Mouse (Mus musculus) brain, embryonic 14.5 days (tissue): ENCODE measurements around the gene H2al1i.
"Not testable (repeated sequence)": the region's sequence is repeated elsewhere in the genome, so short reads cannot be mapped to it uniquely, and the experiment has no call there.

Experiments used
- CTCF ChIP-seq: fragments of 200-500 bp; IDR thresholded peaks from 2 replicates; pipeline ENCODE4 v1.5.1; 2012; ENCODE audit warnings: inconsistent platforms, mild to moderate bottlenecking, moderate library complexity, borderline replicate concordance; ENCODE audit not compliant: insufficient read depth, insufficient read length; ENCODE audit errors: extremely low read depth
- POLR2A ChIP-seq: fragments of 200-500 bp; IDR thresholded peaks from 2 replicates; pipeline ENCODE4 v1.6.1; 2012; ENCODE audit warnings: mild to moderate bottlenecking, inconsistent platforms, borderline replicate concordance; ENCODE audit not compliant: poor library complexity, insufficient read depth, insufficient read length, severe bottlenecking; ENCODE audit errors: extremely low read depth

DNA sequence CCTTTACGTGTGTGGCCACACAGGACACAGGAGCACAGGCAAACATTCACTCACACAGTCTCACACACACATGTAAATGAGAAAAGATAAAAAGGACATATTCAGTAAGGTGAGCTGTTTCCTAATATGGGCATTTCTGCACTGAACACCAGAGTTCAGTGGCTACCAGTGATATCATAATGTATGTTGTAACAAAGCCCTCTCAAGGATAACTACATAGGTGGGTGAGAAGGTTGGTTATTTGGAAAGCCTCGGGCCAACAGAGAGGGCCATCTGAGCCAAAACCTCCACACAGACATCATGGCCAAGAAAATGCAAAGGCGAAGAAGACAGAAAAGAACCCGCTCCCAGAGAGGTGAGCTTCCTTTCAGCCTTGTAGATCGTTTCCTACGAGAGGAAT is 19.1 kb upstream of the H2al1i start, which contains the start of gene H2al1c:
- TF ChIP-seq CTCF, POLR2A: not testable (repeated sequence)
